Mouse (Mus musculus) hindbrain, embryonic 14.5 days (tissue): ENCODE data around the gene Lrrc9. TPM values are rescaled to one million over a fixed set of nuclear protein-coding genes. Genes with fewer than 3 reads are reported as not detected.

Source experiments
- ATAC-seq: fragments of 200-750 bp; cut with Nextera tagmentation; 2 replicates; pipeline ENCODE4 v1.8.0; 2017; ENCODE audit warnings: moderate number of reproducible peaks, mild to moderate bottlenecking, moderate TSS enrichment, moderate library complexity; ENCODE audit not compliant: low FRiP score
- DNase-seq: peaks from one replicate; pipeline ENCODE4 v3.0.0-alpha.2; 2015; ENCODE audit warnings: low spot score
- H3K27ac ChIP-seq: fragments of 300-500 bp; sonication (generic); 2 replicates; pipeline ENCODE4 v1.5.1; 2014; ENCODE audit warnings: mild to moderate bottlenecking, moderate library complexity
- H3K27me3 ChIP-seq: fragments of 300-500 bp; sonication (generic); 2 replicates; pipeline ENCODE4 v1.6.1; 2014; ENCODE audit warnings: mild to moderate bottlenecking, low read length, mixed read lengths; ENCODE audit not compliant: control insufficient read depth, insufficient read depth
- H3K36me3 ChIP-seq: fragments of 300-500 bp; sonication (generic); replicated peaks from 2 replicates; pipeline ENCODE4 v1.6.1; 2014; ENCODE audit not compliant: control insufficient read depth, insufficient read depth
- H3K4me1 ChIP-seq: fragments of 300-500 bp; sonication (generic); replicated peaks from 2 replicates; pipeline ENCODE4 v1.6.1; 2014; ENCODE audit warnings: antibody characterized with exemption, low read length, mixed read lengths; ENCODE audit not compliant: control insufficient read depth, insufficient read depth
- H3K4me2 ChIP-seq: fragments of 300-500 bp; sonication (generic); replicated peaks from 2 replicates; pipeline ENCODE4 v1.6.1; 2014; ENCODE audit warnings: mild to moderate bottlenecking, moderate library complexity
- H3K4me3 ChIP-seq: fragments of 300-500 bp; sonication (generic); replicated peaks from 2 replicates; pipeline ENCODE4 v1.5.1; 2014; ENCODE audit warnings: mild to moderate bottlenecking, low read length
- H3K9ac ChIP-seq: fragments of 300-500 bp; sonication (generic); 2 replicates; pipeline ENCODE4 v1.6.1; 2014
- H3K9me3 ChIP-seq: fragments of 300-500 bp; sonication (generic); 2 replicates; pipeline ENCODE4 v1.6.1; 2016; ENCODE audit warnings: low read length; ENCODE audit not compliant: control insufficient read depth
- WGBS: fragments of 180-500 bp; shearing (Covaris S2); extraction: QIAGEN DNeasy Blood & Tissue Kit; methylation state at CpG from one replicate; pipeline ENCODE4 v1.1.7; 2014; 5-methylcytosine and 5-hydroxymethylcytosine counted together
- microRNA-seq: library from miRNA; unstranded; fragments of <30 nt; microRNA quantifications from one replicate; pipeline ENCODE4, GENCODE M21; 2016
- polyA plus RNA-seq: library from polyadenylated mRNA; unstranded; fragments of >200 nt; fragmentation: Nextera tagmentation; extraction: Ambion mirVana; gene quantifications from 2 replicates; pipeline ENCODE4 v1.2.1, GENCODE M21; 2014

Gene Lrrc9
- polyA plus RNA-seq, 1 experiment from 2014 or later, result 4.5 TPM

DNA sequence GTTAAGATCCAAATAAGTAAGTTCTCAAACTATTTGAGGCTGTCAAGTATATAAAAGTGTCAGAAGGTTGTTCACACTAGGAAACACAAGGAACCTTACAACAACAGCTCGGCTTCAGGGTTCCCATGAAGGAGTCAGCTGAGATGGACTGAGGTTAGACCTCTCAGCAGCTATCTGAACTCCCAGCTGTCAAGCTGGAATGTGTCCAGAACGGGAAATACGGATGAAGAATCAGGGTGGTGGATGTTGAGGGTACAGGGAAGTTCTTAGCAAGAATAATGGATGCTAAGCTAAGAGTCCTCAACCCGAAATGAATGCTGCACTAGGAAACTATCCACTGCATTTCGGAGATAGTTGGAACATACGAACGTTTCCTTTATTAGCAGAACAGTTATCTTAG, 90.6 kb downstream of the Lrrc9 start:
- 82% methylated on average over 7 of the region's 7 CpGs for WGBS
- no peak for ATAC-seq

DNA sequence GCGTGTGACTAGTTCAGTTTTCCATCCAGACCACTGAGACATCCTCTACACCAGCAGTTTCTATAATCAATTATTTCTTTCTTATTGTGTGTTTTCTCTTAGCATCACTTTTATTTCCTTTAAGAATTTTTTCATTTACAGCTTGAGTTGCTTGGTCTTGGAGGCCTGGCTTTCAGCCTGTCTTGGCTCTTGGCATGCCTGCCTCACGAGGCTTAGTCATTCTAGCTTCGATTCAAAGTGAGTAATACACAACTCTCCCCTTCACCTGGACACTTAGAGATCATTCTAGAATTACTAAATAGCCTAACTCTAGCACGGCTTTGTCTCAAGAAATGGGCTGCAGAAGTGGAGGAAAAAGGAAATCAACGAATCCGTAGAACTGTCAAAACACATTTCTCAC, 92.3 kb downstream of the Lrrc9 start:
- no peaks in the 10 kb centered on the region for H3K27me3 ChIP-seq
- no peak for DNase-seq
- H3K36me3 ChIP-seq, result no peaks in the 10 kb centered on the region
- peaks cover 16% of the 10 kb centered on the region; the same call in 1 of the 2 replicates for H3K4me1 ChIP-seq
- WGBS, result 94% methylated on average over 6 of the region's 6 CpGs
- no peak for ATAC-seq
- no peak overlapping the region for H3K4me3 ChIP-seq
- H3K9me3 ChIP-seq, result peaks cover 7% of the 10 kb centered on the region; the same call in 1 of the 2 replicates
- H3K4me2 ChIP-seq, result no peak overlapping the region
- H3K27ac ChIP-seq, result no peak overlapping the region
- no peak overlapping the region for H3K9ac ChIP-seq

More for the DNA sequence above, 90.6 kb downstream of the Lrrc9 start:
- H3K27me3 ChIP-seq, result no peaks in the 10 kb centered on the region
- H3K36me3 ChIP-seq, result no peaks in the 10 kb centered on the region
- H3K4me3 ChIP-seq, result no peak overlapping the region
- H3K9me3 ChIP-seq, result peaks cover 7% of the 10 kb centered on the region; the same call in 1 of the 2 replicates
- DNase-seq, result no peak
- no peak overlapping the region for H3K9ac ChIP-seq
- H3K27ac ChIP-seq, result no peak overlapping the region
- H3K4me1 ChIP-seq, result 0 out of 2 replicates have a peak, but pooled peaks cover 7% of the 10 kb centered on the region
- H3K4me2 ChIP-seq, result no peak overlapping the region

DNA sequence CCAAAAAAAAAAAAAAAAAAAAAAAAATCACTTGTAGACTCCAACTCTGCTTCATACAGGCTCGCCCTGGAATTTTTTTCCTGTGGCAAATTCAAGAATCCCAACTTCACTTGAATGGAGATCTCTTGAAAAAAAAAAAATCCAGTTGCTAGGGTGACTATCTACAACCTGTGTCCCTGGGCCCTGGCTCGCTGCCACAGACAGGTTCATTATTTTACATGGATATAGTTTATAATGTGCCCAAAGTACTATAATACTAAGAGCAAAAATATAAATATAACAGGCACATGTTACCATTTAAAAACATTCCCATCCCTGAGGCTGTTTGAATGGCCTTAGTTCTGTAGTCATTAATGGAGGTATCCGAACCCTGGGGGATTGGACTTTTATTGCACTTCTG, 93.9 kb downstream of the Lrrc9 start:
- Histone ChIP-seq H3K4me3 (peak overlapping the region; percentile 61), H3K4me2 (peak overlapping the region; percentile 58), H3K9ac (peak overlapping the region; percentile 68), H3K27me3 (no peaks in the 10 kb centered on the region), H3K9me3 (no peaks in the 10 kb centered on the region; the same call in 1 of the 2 replicates), H3K36me3 (no peaks in the 10 kb centered on the region; the same call in 1 of the 2 replicates), H3K4me1 (peaks cover 16% of the 10 kb centered on the region; the same call in 1 of the 2 replicates), H3K27ac (peak overlapping the region; percentile 47)
- DNase-seq, result no peak
- no peak; the same call in 1 of the 2 replicates for ATAC-seq
- WGBS, result 45% methylated on average over 3 of the region's 3 CpGs

DNA sequence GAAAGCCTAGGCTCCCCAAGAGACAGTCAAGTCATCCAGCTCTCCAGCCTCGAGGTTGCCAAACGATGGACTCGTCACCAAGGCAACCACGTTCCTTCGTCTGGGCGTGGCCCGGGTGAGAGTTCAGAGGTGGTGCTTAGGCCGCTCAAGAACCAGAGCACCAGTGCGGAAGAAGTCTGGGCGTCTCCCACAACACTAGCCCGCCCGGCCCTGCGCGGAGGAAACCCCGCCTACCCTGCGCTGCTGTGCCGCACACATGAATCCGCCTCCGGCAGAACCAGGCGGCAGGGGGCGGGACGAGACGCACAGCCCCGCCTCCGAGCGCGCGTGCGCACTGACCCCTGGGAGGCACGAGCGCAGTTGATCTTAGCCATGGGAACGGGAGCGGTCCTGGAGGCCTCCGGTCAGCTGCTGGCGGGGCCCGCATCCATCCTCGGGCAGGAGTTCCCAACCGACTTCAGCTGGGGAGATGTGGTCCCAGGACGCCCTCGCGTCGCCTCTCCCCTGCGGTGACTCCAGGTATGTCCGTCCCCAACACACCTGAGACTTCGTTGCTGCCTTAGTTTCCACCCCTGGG, 94.4 kb downstream of the Lrrc9 start, which contains the start of gene Pcnx4:
TSS of gene Pcnx4 (plus strand) at position 363 of the 577 bp plus-strand sequence.
- WGBS, result under 1% methylated on average over 45 of the region's 45 CpGs
- DNase-seq (peak; percentile 94), ATAC-seq (peak; percentile 99)
- Histone ChIP-seq H3K4me2 (peak within 1 kb of the TSS; percentile 58), H3K9me3 (no peaks in the 10 kb centered on the region), H3K4me1 (peaks cover 16% of the 10 kb centered on the region; the same call in 1 of the 2 replicates), H3K9ac (peak within 1 kb of the TSS; percentile 68), H3K4me3 (peak within 1 kb of the TSS; percentile 61), H3K27me3 (no peaks in the 10 kb centered on the region), H3K27ac (peak within 1 kb of the TSS; percentile 47), H3K36me3 (no peaks in the 10 kb centered on the region; the same call in 1 of the 2 replicates)

DNA sequence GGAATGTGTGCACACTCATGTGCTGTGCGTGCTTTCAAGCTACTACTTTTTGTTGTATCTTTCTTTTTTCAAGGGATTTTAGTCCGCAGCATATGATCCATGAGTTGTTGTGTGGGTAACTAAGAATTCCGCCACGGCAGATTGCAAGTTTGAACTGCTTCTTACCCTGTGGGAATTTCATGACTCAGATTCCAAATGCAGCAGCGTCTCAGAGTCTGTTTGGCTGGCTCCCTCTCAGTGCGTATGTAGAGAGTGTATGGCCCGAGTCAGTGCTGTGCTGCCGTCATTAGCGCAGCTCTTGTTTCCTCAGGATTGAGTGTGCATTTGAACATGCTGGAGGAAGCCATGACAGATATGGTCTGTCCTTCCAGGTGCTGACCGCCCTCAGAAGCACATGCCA, 96.9 kb downstream of the Lrrc9 start:
- Histone ChIP-seq H3K27me3 (no peaks in the 10 kb centered on the region), H3K9ac (no peak overlapping the region), H3K36me3 (peaks cover 11% of the 10 kb centered on the region), H3K4me2 (no peak overlapping the region), H3K4me1 (peaks cover 16% of the 10 kb centered on the region; the same call in 1 of the 2 replicates), H3K27ac (no peak overlapping the region), H3K9me3 (no peaks in the 10 kb centered on the region), H3K4me3 (no peak overlapping the region)
- no peak for DNase-seq
- no peak for ATAC-seq
- 92% methylated on average over 10 of the region's 10 CpGs for WGBS

DNA sequence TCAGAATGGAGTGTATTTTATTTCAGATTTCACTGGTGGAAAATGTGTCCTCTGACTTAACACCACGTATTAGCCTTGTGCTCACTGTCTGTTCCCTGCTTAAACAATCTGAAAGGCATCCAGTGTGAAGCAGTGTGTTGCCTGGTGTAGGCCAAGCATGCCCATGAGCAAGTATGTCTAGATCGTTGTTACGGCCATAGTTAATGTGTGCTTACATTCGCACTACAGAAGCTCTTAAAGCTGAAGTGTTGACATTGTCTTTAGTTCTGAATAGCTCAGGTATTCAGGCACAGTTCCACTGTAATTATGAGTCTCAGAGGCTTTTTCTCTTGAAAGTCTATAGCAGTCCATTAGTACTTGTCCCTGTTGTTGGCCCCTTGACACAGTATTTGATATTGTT, 112.7 kb downstream of the Lrrc9 start:
- Histone ChIP-seq H3K9me3 (no peaks in the 10 kb centered on the region), H3K27ac (no peak overlapping the region), H3K27me3 (no peaks in the 10 kb centered on the region), H3K9ac (no peak overlapping the region), H3K4me3 (no peak overlapping the region), H3K4me1 (no peaks in the 10 kb centered on the region), H3K36me3 (peaks cover 15% of the 10 kb centered on the region; the same call in 1 of the 2 replicates), H3K4me2 (no peak overlapping the region)
- ATAC-seq (no peak), DNase-seq (no peak)
- WGBS, result 85% methylated on average over 4 of the region's 4 CpGs

DNA sequence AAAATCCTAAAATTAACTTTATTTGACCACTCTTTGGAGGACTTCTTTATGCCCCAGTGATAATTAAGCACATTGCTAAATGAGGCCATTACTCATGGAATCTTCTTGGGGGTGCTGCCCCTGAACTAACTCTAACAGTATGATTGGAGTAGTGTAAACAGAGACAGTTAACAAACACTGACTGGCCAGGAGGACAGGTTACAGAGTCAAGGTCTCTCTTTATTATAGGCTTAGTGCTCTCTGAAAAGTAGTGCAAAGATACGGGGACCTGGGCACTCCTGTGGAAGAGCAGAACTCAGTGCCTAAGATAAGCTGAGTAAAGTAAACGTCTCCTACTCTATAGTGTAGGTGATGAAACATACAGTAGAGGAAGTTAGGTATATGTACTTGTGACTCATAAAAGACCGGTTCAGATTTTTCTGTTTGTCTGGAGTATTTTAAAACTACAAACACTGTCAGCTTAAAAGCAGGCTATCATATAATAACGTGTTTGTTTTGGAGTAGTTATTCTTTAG, 122.7 kb downstream of the Lrrc9 start:
- no peak overlapping the region for H3K4me2 ChIP-seq
- ATAC-seq (no peak), DNase-seq (no peak)
- no peak overlapping the region for H3K9ac ChIP-seq
- H3K4me1 ChIP-seq, result no peaks in the 10 kb centered on the region
- no peaks in the 10 kb centered on the region for H3K9me3 ChIP-seq
- no peaks in the 10 kb centered on the region for H3K27me3 ChIP-seq
- H3K36me3 ChIP-seq, result peaks cover 10% of the 10 kb centered on the region; the same call in 1 of the 2 replicates
- H3K27ac ChIP-seq, result no peak overlapping the region
- no peak overlapping the region for H3K4me3 ChIP-seq
- WGBS, result 95% methylated on average over 4 of the region's 4 CpGs

Small RNA genes within 50 kb of the gene (microRNA-seq; reads per million reads assigned to microRNA genes)
- gene Gm44392, result not detected

Other genes starting within 250 kb of the Lrrc9 start
- 2,853 and 2,859 TPM in 2 replicates for gene Rtn1, start 32.8 kb upstream of the Lrrc9 start, polyA plus RNA-seq
- 28.3 and 29.4 TPM in 2 replicates for gene Pcnx4, start 94.5 kb downstream of the Lrrc9 start, polyA plus RNA-seq
- not detected in 2 replicates for gene Gm4756, start 207.8 kb downstream of the Lrrc9 start, polyA plus RNA-seq
- gene Dhrs7, start 223.0 kb downstream of the Lrrc9 start, polyA plus RNA-seq, result 15.8 and 16.9 TPM in 2 replicates